Mouse (Mus musculus) lung, embryonic 16.5 days (tissue): Measurements from ENCODE around the gene Ino80d. TPM values are rescaled to one million over a fixed set of nuclear protein-coding genes. Genes with fewer than 3 reads are reported as not detected.

Experiments
- ATAC-seq: fragments of 200-750 bp; cut with Nextera tagmentation; 2 replicates; pipeline ENCODE4 v1.8.0; 2017; ENCODE audit warnings: low read depth, mild to moderate bottlenecking, moderate library complexity
- H3K27ac ChIP-seq: fragments of 300-500 bp; sonication (generic); 2 replicates; pipeline ENCODE4 v1.5.1; 2014; ENCODE audit warnings: mild to moderate bottlenecking, control low read depth, low read length
- H3K27me3 ChIP-seq: fragments of 300-500 bp; sonication (generic); 2 replicates; pipeline ENCODE4 v1.6.1; 2014; ENCODE audit warnings: low read depth, low read length, mixed read lengths; ENCODE audit not compliant: control insufficient read depth, insufficient read depth
- H3K36me3 ChIP-seq: fragments of 300-500 bp; sonication (generic); 2 replicates; pipeline ENCODE4 v1.6.1; 2014; ENCODE audit warnings: low read length; ENCODE audit not compliant: control insufficient read depth, insufficient read depth
- H3K4me1 ChIP-seq: fragments of 300-500 bp; sonication (generic); replicated peaks from 2 replicates; pipeline ENCODE4 v1.6.1; 2014; ENCODE audit warnings: low read length, mixed read lengths; ENCODE audit not compliant: control insufficient read depth, insufficient read depth
- H3K4me2 ChIP-seq: fragments of 300-500 bp; sonication (generic); 2 replicates; pipeline ENCODE4 v1.6.1; 2014; ENCODE audit warnings: low read depth, low read length, control low read depth
- H3K4me3 ChIP-seq: fragments of 300-500 bp; sonication (generic); 2 replicates; pipeline ENCODE4 v1.5.1; 2014; ENCODE audit warnings: mild to moderate bottlenecking, low read length, control low read depth
- H3K9ac ChIP-seq: fragments of 300-500 bp; sonication (generic); 2 replicates; pipeline ENCODE4 v1.6.1; 2014; ENCODE audit warnings: low read length, control low read depth
- H3K9me3 ChIP-seq: fragments of 300-500 bp; sonication (generic); 2 replicates; pipeline ENCODE4 v1.6.1; 2016; ENCODE audit warnings: low read length; ENCODE audit not compliant: control insufficient read depth
- WGBS: fragments of 180-500 bp; shearing (Covaris S2); extraction: QIAGEN DNeasy Blood & Tissue Kit; methylation state at CpG from one replicate; pipeline ENCODE4 v1.1.7; 2014; 5-methylcytosine and 5-hydroxymethylcytosine counted together
- microRNA-seq: library from miRNA; unstranded; fragments of <30 nt; microRNA quantifications from one replicate; pipeline ENCODE4, GENCODE M21; 2016
- polyA plus RNA-seq: library from polyadenylated mRNA; unstranded; fragments of >200 nt; fragmentation: Nextera tagmentation; extraction: Ambion mirVana; gene quantifications from 2 replicates; pipeline ENCODE4 v1.2.1, GENCODE M21; 2015

The Ino80d gene
- polyA plus RNA-seq, 1 experiment from 2014 or later, result 9.7 TPM

DNA sequence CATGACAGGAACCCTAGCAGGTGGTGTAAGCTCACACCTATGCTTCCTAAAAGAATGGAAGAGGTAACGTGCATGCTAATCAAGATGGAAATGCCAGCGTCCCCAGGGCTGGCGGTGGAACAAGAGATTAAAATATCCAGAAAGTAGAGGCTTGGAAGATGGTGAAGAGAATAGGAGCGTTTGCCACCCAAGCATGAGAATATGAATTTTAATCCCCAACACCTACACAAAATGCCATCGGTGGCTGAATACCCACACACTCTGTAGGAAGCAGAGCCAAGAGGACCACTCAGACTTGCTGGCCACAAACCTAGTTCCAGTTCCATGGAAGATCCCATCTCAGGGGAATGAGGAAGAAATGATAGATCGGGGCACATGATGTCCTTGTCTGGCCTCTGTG is 195.2 kb downstream of the Ino80d start:
- no peaks in the 10 kb centered on the region for H3K36me3 ChIP-seq
- no peak for ATAC-seq
- no peak overlapping the region for H3K4me2 ChIP-seq
- H3K9me3 ChIP-seq, result no peaks in the 10 kb centered on the region
- H3K9ac ChIP-seq, result no peak overlapping the region
- 89% methylated on average over 6 of the region's 6 CpGs for WGBS
- H3K27me3 ChIP-seq, result no peaks in the 10 kb centered on the region
- H3K27ac ChIP-seq, result no peak overlapping the region
- no peak overlapping the region for H3K4me3 ChIP-seq
- H3K4me1 ChIP-seq, result no peaks in the 10 kb centered on the region

- H3K36me3 ChIP-seq, result no peaks in the 10 kb centered on the region
- H3K4me1 ChIP-seq, result no peaks in the 10 kb centered on the region
- no peak overlapping the region for H3K4me2 ChIP-seq
- H3K27me3 ChIP-seq, result no peaks in the 10 kb centered on the region
- no peak for ATAC-seq
- no peaks in the 10 kb centered on the region for H3K9me3 ChIP-seq
- H3K27ac ChIP-seq, result no peak overlapping the region
- 81% methylated on average over 9 of the region's 9 CpGs for WGBS
- H3K9ac ChIP-seq, result no peak overlapping the region
- H3K4me3 ChIP-seq, result no peak overlapping the region
These were observed 197.9 kb downstream of the Ino80d start for GRCm38 (mm10) chr1:62916609-62917008.

DNA sequence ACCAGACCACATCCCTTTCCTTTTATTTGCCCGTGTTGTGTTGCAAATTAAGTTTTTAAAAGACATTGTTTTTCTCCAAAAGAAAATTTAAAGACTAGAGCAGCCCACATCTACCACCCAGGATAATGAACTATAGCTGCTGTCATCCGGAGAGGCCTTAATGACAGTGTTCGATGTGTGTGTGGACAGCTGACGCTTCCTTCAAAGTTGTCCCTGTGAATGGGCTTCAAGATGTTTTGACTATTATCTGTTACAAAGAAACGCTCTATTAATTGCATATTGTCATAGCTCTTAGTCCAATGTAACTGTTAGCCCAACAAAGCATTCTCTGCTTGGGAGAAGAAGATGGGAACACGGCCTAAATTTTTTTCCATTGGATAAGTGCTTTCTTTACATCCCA is 200.0 kb downstream of the Ino80d start:
- Histone ChIP-seq H3K9ac (no peak overlapping the region), H3K9me3 (no peaks in the 10 kb centered on the region), H3K4me3 (no peak overlapping the region), H3K4me2 (no peak overlapping the region), H3K4me1 (no peaks in the 10 kb centered on the region), H3K36me3 (no peaks in the 10 kb centered on the region), H3K27ac (no peak overlapping the region), H3K27me3 (no peaks in the 10 kb centered on the region)
- WGBS, result 73% methylated on average over 6 of the region's 6 CpGs
- ATAC-seq, result no peak

DNA sequence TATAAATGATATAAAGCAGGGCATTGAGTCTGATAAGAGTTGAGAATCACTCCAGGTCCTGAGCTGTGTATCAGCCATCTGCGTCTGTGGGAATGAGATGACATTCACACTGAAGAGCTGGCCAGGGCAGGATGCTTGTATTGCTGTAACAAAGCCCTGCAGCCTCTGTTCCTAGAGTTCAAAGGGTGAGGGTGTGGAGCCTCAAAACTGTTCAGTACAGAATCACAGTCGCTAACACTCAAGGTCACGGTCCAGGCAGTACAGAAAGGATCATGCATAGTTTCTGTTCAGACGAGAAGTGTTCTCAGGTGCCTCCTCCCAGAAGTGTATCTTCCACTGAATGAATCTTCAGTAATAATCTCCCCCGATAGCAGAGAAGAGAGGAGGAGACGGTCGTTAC is 203.0 kb downstream of the Ino80d start:
- no peak overlapping the region for H3K4me3 ChIP-seq
- no peaks in the 10 kb centered on the region for H3K27me3 ChIP-seq
- no peaks in the 10 kb centered on the region for H3K9me3 ChIP-seq
- H3K36me3 ChIP-seq, result no peaks in the 10 kb centered on the region
- no peak overlapping the region for H3K27ac ChIP-seq
- no peak overlapping the region for H3K4me2 ChIP-seq
- ATAC-seq, result no peak
- H3K9ac ChIP-seq, result no peak overlapping the region
- H3K4me1 ChIP-seq, result no peaks in the 10 kb centered on the region
- WGBS, result 68% methylated on average over 7 of the region's 7 CpGs

DNA sequence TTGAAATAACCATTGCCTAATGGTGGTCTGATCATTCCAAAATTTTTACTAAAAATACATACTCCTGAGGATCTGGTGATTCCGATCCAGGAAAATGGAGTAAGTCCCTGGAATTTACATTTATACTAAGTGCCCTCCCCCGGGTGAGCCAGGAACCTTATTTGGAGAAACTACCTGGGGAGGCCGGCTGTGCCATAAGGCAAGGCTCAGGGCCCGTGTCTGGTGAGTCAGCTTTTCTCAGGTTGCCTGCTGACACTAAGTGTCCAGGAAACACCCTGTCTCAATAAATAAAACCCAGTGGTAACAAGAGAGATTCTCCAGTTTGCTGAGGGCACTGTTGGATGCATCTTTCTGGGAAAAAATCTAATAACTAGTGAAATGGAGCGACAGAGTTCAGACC is 205.3 kb downstream of the Ino80d start:
- no peak overlapping the region for H3K4me2 ChIP-seq
- H3K27me3 ChIP-seq, result no peaks in the 10 kb centered on the region
- H3K9me3 ChIP-seq, result no peaks in the 10 kb centered on the region
- no peak overlapping the region for H3K9ac ChIP-seq
- H3K27ac ChIP-seq, result no peak overlapping the region
- WGBS, result 69% methylated on average over 5 of the region's 5 CpGs
- no peaks in the 10 kb centered on the region for H3K36me3 ChIP-seq
- no peak overlapping the region for H3K4me3 ChIP-seq
- ATAC-seq, result no peak
- no peaks in the 10 kb centered on the region for H3K4me1 ChIP-seq

GRCm38 (mm10) chr1:62908508-62908907 is 206.0 kb downstream of the Ino80d start:
- H3K9me3 ChIP-seq, result no peaks in the 10 kb centered on the region
- no peak overlapping the region for H3K4me2 ChIP-seq
- H3K4me1 ChIP-seq, result no peaks in the 10 kb centered on the region
- H3K27ac ChIP-seq, result no peak overlapping the region
- H3K9ac ChIP-seq, result no peak overlapping the region
- 58% methylated on average over 6 of the region's 6 CpGs for WGBS
- H3K27me3 ChIP-seq, result no peaks in the 10 kb centered on the region
- no peak for ATAC-seq
- H3K4me3 ChIP-seq, result no peak overlapping the region
- no peaks in the 10 kb centered on the region for H3K36me3 ChIP-seq

Small RNAs within 50 kb of the gene (microRNA-seq; reads per million reads assigned to microRNA genes)
- gene Gm24557, result not detected
- not detected for gene Gm44468

Other genes starting within 250 kb of the Ino80d start
- 461 and 480 TPM in 2 replicates for gene Eef1b2, start 62.2 kb upstream of the Ino80d start, polyA plus RNA-seq
- 123 and 131 TPM in 2 replicates for gene Ndufs1, start 62.2 kb upstream of the Ino80d start, polyA plus RNA-seq
- gene Gpr1, start 99.9 kb upstream of the Ino80d start, polyA plus RNA-seq, result not detected in 2 replicates
- 3.4 and 4.4 TPM in 2 replicates for gene Zdbf2, start 158.6 kb upstream of the Ino80d start, polyA plus RNA-seq